Mouse (Mus musculus) kidney, adult 2 months (tissue): ENCODE results near the gene Fam110c. TPM values are rescaled to one million over a fixed set of nuclear protein-coding genes. Genes with fewer than 3 reads are reported as not detected.
A peak's percentile ranks its signal among the peaks of the same experiment; 100 is the strongest.

Experiments
- DNase-seq: peaks from one replicate; pipeline ENCODE4 v3.0.0; 2021
- H3K27ac ChIP-seq: fragments of 200-500 bp; 2 replicates; pipeline ENCODE4 v1.5.1; 2012; ENCODE audit warnings: low read depth, low read length, control low read depth, inconsistent platforms; ENCODE audit not compliant: insufficient read depth
- H3K27me3 ChIP-seq: fragments of 200-500 bp; replicated peaks from 2 replicates; pipeline ENCODE4 v1.6.1; 2012; ENCODE audit warnings: mild to moderate bottlenecking, moderate library complexity, low read length, inconsistent platforms; ENCODE audit not compliant: control insufficient read depth, insufficient read depth
- H3K36me3 ChIP-seq: fragments of 200-500 bp; 2 replicates; pipeline ENCODE4 v1.6.1; 2012; ENCODE audit warnings: mild to moderate bottlenecking, moderate library complexity, low read length, inconsistent platforms; ENCODE audit not compliant: control insufficient read depth, insufficient read depth
- H3K4me1 ChIP-seq: fragments of 200-500 bp; 2 replicates; pipeline ENCODE4 v1.6.1; 2011; ENCODE audit warnings: low read length; ENCODE audit not compliant: control insufficient read depth, insufficient read depth
- H3K4me3 ChIP-seq: fragments of 200-500 bp; 2 replicates; pipeline ENCODE4 v1.5.1; 2011; ENCODE audit warnings: mild to moderate bottlenecking, low read depth, low read length, control low read depth; ENCODE audit not compliant: insufficient read depth
- CTCF ChIP-seq: fragments of 200-500 bp; conservative IDR thresholded peaks from 2 replicates; pipeline ENCODE4 v1.5.1; 2011; ENCODE audit warnings: low read depth, mild to moderate bottlenecking, control low read depth, low read length, moderate library complexity, mixed read lengths; ENCODE audit not compliant: insufficient read depth, insufficient read length
- POLR2A ChIP-seq: fragments of 200-500 bp; IDR thresholded peaks from one replicate; pipeline ENCODE4 v1.6.1; 2011; ENCODE audit warnings: low read depth, low read length, control low read depth
- WGBS: fragments of 180-500 bp; shearing (Covaris S2); methylation state at CpG from one replicate; pipeline ENCODE4 v1.1.7; 2018; 5-methylcytosine and 5-hydroxymethylcytosine counted together
- polyA plus RNA-seq: library from polyadenylated mRNA; depleted of rRNA; stranded (reverse); fragments of >200 nt; gene quantifications from 2 replicates; pipeline ENCODE4 v1.2.3, GENCODE M21; 2012

Fam110c gene
- polyA plus RNA-seq, 1 experiment: 2.7 TPM

GRCm38 (mm10) chr12:31087060-31087459 is 13.4 kb downstream of the Fam110c start:
- 85% methylated on average over 4 of the region's 4 CpGs for WGBS
- TF ChIP-seq POLR2A (no peak), CTCF (no peak)
- H3K4me1 ChIP-seq: no peaks in the 10 kb centered on the region
- no peak for DNase-seq
- H3K36me3 ChIP-seq: no peaks in the 10 kb centered on the region
- H3K27me3 ChIP-seq: no peaks in the 10 kb centered on the region
- no peak overlapping the region for H3K27ac ChIP-seq
- H3K4me3 ChIP-seq: no peak overlapping the region

GRCm38 (mm10) chr12:31090401-31090800 is 16.7 kb downstream of the Fam110c start:
- Histone ChIP-seq H3K36me3 (no peaks in the 10 kb centered on the region), H3K4me3 (no peak overlapping the region), H3K4me1 (no peaks in the 10 kb centered on the region), H3K27ac (no peak overlapping the region), H3K27me3 (no peaks in the 10 kb centered on the region)
- TF ChIP-seq POLR2A (no peak), CTCF (no peak)
- 34% methylated on average over 6 of the region's 6 CpGs for WGBS
- no peak for DNase-seq

- no peaks in the 10 kb centered on the region for H3K27me3 ChIP-seq
- H3K4me1 ChIP-seq: no peaks in the 10 kb centered on the region
- no peak for DNase-seq
- WGBS: 86% methylated on average over 11 of the region's 11 CpGs
- H3K36me3 ChIP-seq: no peaks in the 10 kb centered on the region
- H3K27ac ChIP-seq: no peak overlapping the region
- H3K4me3 ChIP-seq: no peak overlapping the region
- no peak for TF ChIP-seq CTCF
- TF ChIP-seq POLR2A: no peak
These were observed 17.4 kb downstream of the Fam110c start for GRCm38 (mm10) chr12:31090882-31091640.

GRCm38 (mm10) chr12:31092481-31092880 is 18.8 kb downstream of the Fam110c start:
- WGBS: 50% methylated on average over 5 of the region's 5 CpGs
- H3K27ac ChIP-seq: no peak overlapping the region
- no peaks in the 10 kb centered on the region for H3K27me3 ChIP-seq
- no peak for TF ChIP-seq POLR2A
- no peak for TF ChIP-seq CTCF
- H3K4me1 ChIP-seq: no peaks in the 10 kb centered on the region
- no peak for DNase-seq
- no peak overlapping the region for H3K4me3 ChIP-seq
- no peaks in the 10 kb centered on the region for H3K36me3 ChIP-seq

- H3K27ac ChIP-seq: no peak overlapping the region
- TF ChIP-seq POLR2A (no peak), CTCF (no peak)
- no peak for DNase-seq
- H3K36me3 ChIP-seq: no peaks in the 10 kb centered on the region
- no peak overlapping the region for H3K4me3 ChIP-seq
- no peaks in the 10 kb centered on the region for H3K27me3 ChIP-seq
- WGBS: 92% methylated on average over 6 of the region's 6 CpGs
- H3K4me1 ChIP-seq: no peaks in the 10 kb centered on the region
These were observed 23.5 kb downstream of the Fam110c start for GRCm38 (mm10) chr12:31097185-31097584.

GRCm38 (mm10) chr12:31101190-31101589 is 27.5 kb downstream of the Fam110c start:
- WGBS: 97% methylated on average over 4 of the region's 4 CpGs
- Histone ChIP-seq H3K4me3 (no peak overlapping the region), H3K4me1 (no peaks in the 10 kb centered on the region), H3K36me3 (no peaks in the 10 kb centered on the region), H3K27ac (no peak overlapping the region), H3K27me3 (no peaks in the 10 kb centered on the region)
- no peak for TF ChIP-seq CTCF
- TF ChIP-seq POLR2A: no peak
- DNase-seq: no peak

- no peaks in the 10 kb centered on the region for H3K27me3 ChIP-seq
- H3K4me3 ChIP-seq: no peak overlapping the region
- H3K36me3 ChIP-seq: no peaks in the 10 kb centered on the region
- no peaks in the 10 kb centered on the region for H3K4me1 ChIP-seq
- no peak for DNase-seq
- 84% methylated on average over 4 of the region's 4 CpGs for WGBS
- no peak for TF ChIP-seq CTCF
- TF ChIP-seq POLR2A: no peak
- no peak overlapping the region for H3K27ac ChIP-seq
These were observed 28.2 kb downstream of the Fam110c start for GRCm38 (mm10) chr12:31101821-31102220.

- DNase-seq: peak; percentile 66
- H3K4me3 ChIP-seq: no peak overlapping the region
- TF ChIP-seq POLR2A: no peak
- peak; percentile 72 for TF ChIP-seq CTCF
- H3K4me1 ChIP-seq: no peaks in the 10 kb centered on the region
- no peaks in the 10 kb centered on the region for H3K36me3 ChIP-seq
- no peaks in the 10 kb centered on the region for H3K27me3 ChIP-seq
- no peak overlapping the region for H3K27ac ChIP-seq
- WGBS: 12% methylated on average over 8 of the region's 8 CpGs
These were observed 42.4 kb downstream of the Fam110c start for GRCm38 (mm10) chr12:31116005-31116466.
